Mouse (Mus musculus): Measurements from ENCODE around the gene Pdlim5.
A peak's percentile ranks its signal among the peaks of the same experiment; 100 is the strongest.

DNA sequence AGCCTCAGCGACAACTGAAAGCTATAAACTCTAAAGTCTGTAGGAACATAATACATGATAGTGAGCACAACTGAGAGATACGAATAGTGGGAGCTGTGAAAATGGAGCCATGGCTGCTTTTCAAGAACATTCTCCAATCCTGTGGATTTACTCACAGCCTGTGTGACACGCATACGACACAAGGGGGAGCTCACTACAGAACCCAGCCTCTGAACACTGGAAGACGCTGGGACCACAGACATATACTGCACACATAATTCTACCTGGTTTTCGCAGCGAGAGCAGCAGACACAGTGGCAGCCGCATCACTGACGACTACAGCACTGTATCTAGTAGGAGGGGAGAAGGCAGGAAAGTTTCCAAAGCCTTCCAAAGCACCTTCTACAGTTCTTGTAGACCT lies 112.8 kb downstream of the Pdlim5 start:
- peak; percentile 56 for TF ChIP-seq CTCF (IDR thresholded peaks at IDR 0.05; ENCODE audit: low read depth, low read length)
- TF ChIP-seq POLR2A (IDR thresholded peaks at IDR 0.05; ENCODE audit: insufficient read depth, low read length), result no peak

All from ES-Bruce4 (cell line).